Mouse (Mus musculus) midbrain, embryonic 14.5 days (tissue): ENCODE data around the gene Olfr969. TPM values are rescaled to one million over a fixed set of nuclear protein-coding genes. Genes with fewer than 3 reads are reported as not detected.
"Not testable (repeated sequence)": the region's sequence is repeated elsewhere in the genome, so short reads cannot be mapped to it uniquely, and the experiment has no call there.

ENCODE experiments used
- ATAC-seq: fragments of 200-750 bp; cut with Nextera tagmentation; 2 replicates; pipeline ENCODE4 v1.8.0; 2017; ENCODE audit warnings: moderate number of reproducible peaks, moderate library complexity; ENCODE audit not compliant: low FRiP score, low TSS enrichment
- DNase-seq: peaks from one replicate; pipeline ENCODE4 v3.0.0-alpha.2; 2015
- H3K27ac ChIP-seq: fragments of 300-500 bp; sonication (generic); replicated peaks from 2 replicates; pipeline ENCODE4 v1.5.1; 2014; ENCODE audit warnings: mild to moderate bottlenecking, low read depth, low read length, moderate library complexity
- H3K27me3 ChIP-seq: fragments of 300-500 bp; sonication (generic); 2 replicates; pipeline ENCODE4 v1.6.1; 2014; ENCODE audit warnings: low read length, control low read depth, mixed read lengths; ENCODE audit not compliant: control insufficient read depth, insufficient read depth
- H3K36me3 ChIP-seq: fragments of 300-500 bp; sonication (generic); 2 replicates; pipeline ENCODE4 v1.6.1; 2014; ENCODE audit warnings: low read length, control low read depth; ENCODE audit not compliant: control insufficient read depth, insufficient read depth
- H3K4me1 ChIP-seq: fragments of 300-500 bp; sonication (generic); 2 replicates; pipeline ENCODE4 v1.6.1; 2014; ENCODE audit warnings: mild to moderate bottlenecking, antibody characterized with exemption, low read length, control low read depth; ENCODE audit not compliant: control insufficient read depth, insufficient read depth
- H3K4me2 ChIP-seq: fragments of 300-500 bp; sonication (generic); 2 replicates; pipeline ENCODE4 v1.6.1; 2014; ENCODE audit warnings: mild to moderate bottlenecking, low read length, moderate library complexity
- H3K4me3 ChIP-seq: fragments of 300-500 bp; sonication (generic); replicated peaks from 2 replicates; pipeline ENCODE4 v1.5.1; 2014; ENCODE audit warnings: low read depth, low read length
- H3K9ac ChIP-seq: fragments of 300-500 bp; sonication (generic); replicated peaks from 2 replicates; pipeline ENCODE4 v1.6.1; 2014; ENCODE audit warnings: mild to moderate bottlenecking, low read length, moderate library complexity
- H3K9me3 ChIP-seq: fragments of 300-500 bp; sonication (generic); 2 replicates; pipeline ENCODE4 v1.6.1; 2016; ENCODE audit warnings: low read length, control low read depth, mixed read lengths; ENCODE audit not compliant: control insufficient read depth
- WGBS: fragments of 180-500 bp; shearing (Covaris S2); extraction: QIAGEN DNeasy Blood & Tissue Kit; methylation state at CpG from one replicate; pipeline ENCODE4 v1.1.7; 2014; 5-methylcytosine and 5-hydroxymethylcytosine counted together
- polyA plus RNA-seq: library from polyadenylated mRNA; unstranded; fragments of >200 nt; fragmentation: Nextera tagmentation; extraction: Ambion mirVana; gene quantifications from 2 replicates; pipeline ENCODE4 v1.2.1, GENCODE M21; 2014

Olfr969 gene
- not detected in 2 replicates for polyA plus RNA-seq

DNA sequence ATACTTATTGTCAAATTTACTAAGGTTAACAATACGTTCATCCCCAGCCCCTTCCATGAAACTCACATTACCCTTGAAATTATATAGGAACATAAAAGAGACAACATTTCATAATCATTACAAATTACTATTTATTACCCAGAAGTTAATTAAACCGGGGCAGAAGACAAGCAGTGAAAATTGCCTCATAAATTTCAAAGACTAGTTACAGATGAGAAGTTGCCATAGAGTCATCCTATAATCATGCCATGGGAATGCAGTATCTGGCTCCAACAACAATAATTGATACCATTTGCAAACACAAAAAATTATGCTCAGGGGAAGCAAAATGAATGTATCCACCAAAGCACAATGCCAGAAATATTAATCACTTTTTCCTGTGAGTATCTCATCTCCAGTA lies at the start of gene Olfr969:
Gene Olfr969 (plus strand): TSS at position 388 of the 400 bp plus-strand sequence.
- no peak within 1 kb of the TSS for H3K27ac ChIP-seq
- H3K4me1 ChIP-seq, result no peaks in the 10 kb centered on the region
- WGBS, result 71% methylated on average over 2 of the region's 2 CpGs
- H3K4me3 ChIP-seq, result no peak within 1 kb of the TSS
- no peak within 1 kb of the TSS for H3K4me2 ChIP-seq
- no peaks in the 10 kb centered on the region for H3K27me3 ChIP-seq
- H3K9me3 ChIP-seq, result no peaks in the 10 kb centered on the region
- DNase-seq (no peak), ATAC-seq (no peak)
- no peak within 1 kb of the TSS for H3K9ac ChIP-seq
- no peaks in the 10 kb centered on the region for H3K36me3 ChIP-seq

GRCm38 (mm10) chr9:39745949-39746348 lies 44.8 kb upstream of the Olfr969 start, which contains the start of gene Olfr967:
Olfr967 (plus strand) TSS chr9:39746249.
- Histone ChIP-seq H3K4me1 (no peaks in the 10 kb centered on the region), H3K27me3 (no peaks in the 10 kb centered on the region), H3K4me2 (no peak within 1 kb of the TSS), H3K4me3 (no peak within 1 kb of the TSS), H3K27ac (no peak within 1 kb of the TSS), H3K9ac (no peak within 1 kb of the TSS), H3K9me3 (no peaks in the 10 kb centered on the region), H3K36me3 (no peaks in the 10 kb centered on the region)
- DNase-seq (no peak), ATAC-seq (no peak)

DNA sequence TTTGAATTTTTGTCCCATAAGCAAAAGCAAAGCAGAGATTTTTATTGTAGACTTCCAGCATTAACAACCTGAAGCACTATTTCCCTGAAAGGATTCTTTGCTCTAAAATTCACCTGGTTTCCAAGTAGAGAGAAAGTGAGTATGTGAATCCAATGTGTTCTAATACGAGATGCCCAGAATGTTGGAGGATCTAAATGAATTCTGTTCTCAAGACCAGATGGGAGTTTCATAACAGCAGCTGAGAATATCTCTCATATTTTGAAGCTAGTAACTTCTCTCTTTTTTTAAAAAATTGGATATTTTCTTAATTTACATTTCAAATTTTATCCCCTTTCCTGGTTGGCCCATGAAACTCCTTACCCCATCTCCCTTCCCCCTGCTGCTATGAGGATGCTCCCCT lies 44.3 kb upstream of the Olfr969 start:
- WGBS, result 84% methylated on average over 1 of the region's 1 CpGs
- no peaks in the 10 kb centered on the region for H3K27me3 ChIP-seq
- H3K4me2 ChIP-seq, result no peak overlapping the region
- no peaks in the 10 kb centered on the region for H3K4me1 ChIP-seq
- no peak overlapping the region for H3K4me3 ChIP-seq
- no peak overlapping the region for H3K27ac ChIP-seq
- H3K9me3 ChIP-seq, result no peaks in the 10 kb centered on the region
- ATAC-seq, result no peak
- no peak overlapping the region for H3K9ac ChIP-seq
- no peaks in the 10 kb centered on the region for H3K36me3 ChIP-seq
- no peak for DNase-seq

DNA sequence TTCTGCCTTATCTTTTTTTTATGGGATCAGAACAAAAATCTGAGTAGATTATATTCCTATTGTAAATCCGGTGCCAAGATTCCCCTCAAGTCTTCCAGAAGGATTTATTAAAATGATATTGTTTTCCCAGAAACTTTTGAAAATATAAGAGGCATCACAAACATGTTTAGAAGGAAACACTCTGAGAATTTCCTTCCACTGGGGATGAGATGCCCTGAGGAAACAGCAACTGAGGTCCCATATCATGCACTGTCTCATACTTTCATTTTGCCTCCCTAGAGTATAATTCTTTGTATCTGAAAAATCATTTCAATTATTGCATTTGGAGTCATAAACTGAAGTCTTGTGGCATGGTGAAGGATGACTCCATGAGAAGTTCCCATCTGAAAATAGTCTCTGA lies 7.6 kb upstream of the Olfr969 start, which contains the start of gene Olfr968:
Gene Olfr968 (minus strand): TSS at position 101 of the 400 bp plus-strand sequence.
- Histone ChIP-seq H3K4me2 (no peak within 1 kb of the TSS), H3K4me1 (no peaks in the 10 kb centered on the region), H3K27ac (no peak within 1 kb of the TSS), H3K9me3 (no peaks in the 10 kb centered on the region), H3K9ac (no peak within 1 kb of the TSS), H3K27me3 (no peaks in the 10 kb centered on the region), H3K36me3 (no peaks in the 10 kb centered on the region), H3K4me3 (no peak within 1 kb of the TSS)
- ATAC-seq, result no peak
- WGBS, result 78% methylated on average over 1 of the region's 1 CpGs
- no peak for DNase-seq

GRCm38 (mm10) chr9:39808560-39808959 lies 17.8 kb downstream of the Olfr969 start, which contains the start of gene Olfr970:
Olfr970 (plus strand) TSS chr9:39808860.
- Histone ChIP-seq H3K27ac (no peak within 1 kb of the TSS), H3K4me3 (no peak within 1 kb of the TSS), H3K9me3 (no peaks in the 10 kb centered on the region), H3K27me3 (no peaks in the 10 kb centered on the region), H3K4me2 (no peak within 1 kb of the TSS), H3K36me3 (no peaks in the 10 kb centered on the region), H3K4me1 (no peaks in the 10 kb centered on the region), H3K9ac (no peak within 1 kb of the TSS)
- DNase-seq, result no peak
- 77% methylated on average over 4 of the region's 4 CpGs for WGBS
- no peak for ATAC-seq

DNA sequence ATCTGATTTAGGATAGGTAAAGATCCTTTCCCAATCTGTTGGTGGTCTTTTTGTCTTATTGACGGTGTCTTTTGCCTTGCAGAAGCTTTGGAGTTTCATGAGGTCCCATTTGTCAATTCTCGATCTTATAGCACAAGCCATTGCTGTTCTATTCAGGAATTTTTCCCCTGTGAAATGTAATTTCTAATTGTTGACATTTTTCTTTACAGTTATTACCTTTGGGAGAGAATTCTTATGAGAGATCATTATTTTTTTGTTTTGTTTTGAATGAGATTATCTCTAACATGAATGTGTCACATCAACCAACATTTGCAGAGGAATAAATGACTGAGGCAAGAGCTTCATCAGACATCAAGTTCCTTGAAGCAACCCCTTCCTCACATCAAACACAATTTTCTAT lies 45.8 kb downstream of the Olfr969 start, which contains the start of gene Olfr971:
Gene Olfr971 (plus strand): TSS at position 301 of the 400 bp plus-strand sequence.
- not testable (repeated sequence) for H3K4me2 ChIP-seq, H3K36me3 ChIP-seq, H3K9ac ChIP-seq, H3K27ac ChIP-seq, ATAC-seq, DNase-seq, H3K27me3 ChIP-seq, H3K4me3 ChIP-seq, H3K9me3 ChIP-seq, H3K4me1 ChIP-seq
- WGBS, result 100% methylated on average over 1 of the region's 2 CpGs

Other genes starting within 250 kb of the Olfr969 start
- gene Olfr958, start 236.9 kb upstream of the Olfr969 start, polyA plus RNA-seq, result not detected in 2 replicates
- gene Olfr959, start 215.4 kb upstream of the Olfr969 start, polyA plus RNA-seq, result not detected in 2 replicates
- gene AW551984, start 186.5 kb upstream of the Olfr969 start, polyA plus RNA-seq, result 127 and 131 TPM in 2 replicates
- not detected in 2 replicates for gene Olfr148, start 180.3 kb upstream of the Olfr969 start, polyA plus RNA-seq
- not detected in 2 replicates for gene Olfr960, start 169.6 kb upstream of the Olfr969 start, polyA plus RNA-seq
- gene Olfr961, start 145.9 kb upstream of the Olfr969 start, polyA plus RNA-seq, result not detected in 2 replicates
- not detected in 2 replicates for gene Olfr963, start 123.7 kb upstream of the Olfr969 start, polyA plus RNA-seq
- gene Olfr149, start 83.8 kb upstream of the Olfr969 start, polyA plus RNA-seq, result 0.12 TPM in 1 of 2 replicates, not detected in the other
- not detected in 2 replicates for gene Olfr965, start 79.6 kb upstream of the Olfr969 start, polyA plus RNA-seq
- not detected in 2 replicates for gene Olfr150, start 60.0 kb upstream of the Olfr969 start, polyA plus RNA-seq
- not detected in 2 replicates for gene Olfr967, start 44.7 kb upstream of the Olfr969 start, polyA plus RNA-seq
- not detected in 2 replicates for gene Olfr968, start 7.7 kb upstream of the Olfr969 start, polyA plus RNA-seq
- not detected in 2 replicates for gene Olfr970, start 17.9 kb downstream of the Olfr969 start, polyA plus RNA-seq
- gene Olfr971, start 45.9 kb downstream of the Olfr969 start, polyA plus RNA-seq, result not detected in 2 replicates
- not detected in 2 replicates for gene Olfr972, start 75.5 kb downstream of the Olfr969 start, polyA plus RNA-seq
- gene Olfr229, start 116.4 kb downstream of the Olfr969 start, polyA plus RNA-seq, result not detected in 2 replicates
- gene Olfr974, start 146.6 kb downstream of the Olfr969 start, polyA plus RNA-seq, result not detected in 2 replicates
- gene Olfr975, start 161.1 kb downstream of the Olfr969 start, polyA plus RNA-seq, result not detected in 2 replicates
- not detected in 2 replicates for gene Olfr976, start 170.2 kb downstream of the Olfr969 start, polyA plus RNA-seq
- gene Olfr978, start 201.2 kb downstream of the Olfr969 start, polyA plus RNA-seq, result not detected in 2 replicates
- gene Olfr979, start 212.5 kb downstream of the Olfr969 start, polyA plus RNA-seq, result not detected in 2 replicates
- gene Olfr980, start 218.6 kb downstream of the Olfr969 start, polyA plus RNA-seq, result not detected in 2 replicates
- not detected in 2 replicates for gene Olfr981, start 230.5 kb downstream of the Olfr969 start, polyA plus RNA-seq